8 mouse cellular contexts compared by ENCODE assay signal in genomic region chr13:55693243-55693721, GRCm38 (mm10). TPM values are rescaled to one million over a fixed set of nuclear protein-coding genes. Genes with fewer than 3 reads are reported as not detected.
DNase-seq lines count a peak whose midpoint lies in the region; ATAC-seq and TF ChIP-seq lines count a peak whose summit lies in the region.

No protein-coding gene starts in this region.

- no peak for TF ChIP-seq POLR2A in kidney, adult 2 months (IDR thresholded peaks at IDR 0.05; ENCODE audit: low read depth, low read length)
- no peak for TF ChIP-seq POLR2A in embryonic fibroblast, embryonic 13.5 days (IDR thresholded peaks at IDR 0.05; ENCODE audit: low read depth, low read length)

- H3K9ac ChIP-seq in ES-E14 (ENCODE audit: insufficient read depth, low read depth, low read length, poor library complexity, severe bottlenecking) = peak overlapping the region; percentile 100
- H3K9ac ChIP-seq in midbrain, embryonic 12.5 days (replicated peaks) = peak overlapping the region; percentile 100

- H3K27me3 ChIP-seq in kidney, adult 2 months (replicated peaks; ENCODE audit: control insufficient read depth, insufficient read depth, low read length) = no peaks in the 10 kb centered on the region
- no peaks in the 10 kb centered on the region for H3K27me3 ChIP-seq in midbrain, embryonic 12.5 days

- peak; percentile 68; the same call in 1 of the 2 replicates for ATAC-seq in midbrain, embryonic 12.5 days (ENCODE audit: low FRiP score, low read depth)

- peak overlapping the region; percentile 82 for H3K27ac ChIP-seq in kidney, adult 2 months (ENCODE audit: insufficient read depth, low read depth, low read length)
- H3K27ac ChIP-seq in ES-E14 (ENCODE audit: insufficient read depth, low read depth, low read length, poor library complexity, severe bottlenecking) = peak overlapping the region; percentile 96
- peak overlapping the region; percentile 86 for H3K27ac ChIP-seq in embryonic fibroblast, embryonic 13.5 days (ENCODE audit: insufficient read depth, low read length)
- peak overlapping the region; percentile 98 for H3K27ac ChIP-seq in midbrain, embryonic 12.5 days (replicated peaks)

- H3K9me3 ChIP-seq in ES-E14 (ENCODE audit: control insufficient read depth, insufficient read depth, low read depth, low read length) = no peaks in the 10 kb centered on the region
- H3K9me3 ChIP-seq in midbrain, embryonic 12.5 days = no peaks in the 10 kb centered on the region

- no peaks in the 10 kb centered on the region for H3K36me3 ChIP-seq in kidney, adult 2 months (ENCODE audit: control insufficient read depth, insufficient read depth, low read length)
- peaks cover 2% of the 10 kb centered on the region; the same call in 1 of the 2 replicates for H3K36me3 ChIP-seq in ES-E14 (ENCODE audit: control insufficient read depth, insufficient read depth, low read length, poor library complexity, severe bottlenecking)
- H3K36me3 ChIP-seq in midbrain, embryonic 12.5 days = peaks cover under 1% of the 10 kb centered on the region

- peak overlapping the region; percentile 95 for H3K4me3 ChIP-seq in kidney, adult 2 months (ENCODE audit: insufficient read depth, low read depth, low read length)
- peak overlapping the region; percentile 83 to 100 for H3K4me3 ChIP-seq in ES-E14 (ENCODE audit: insufficient read depth in 1 of 2, low read depth in 1 of 2, low read length in 2 of 2, poor library complexity in 1 of 2, severe bottlenecking in 1 of 2)
- peak overlapping the region; percentile 84 for H3K4me3 ChIP-seq in embryonic fibroblast, embryonic 13.5 days (ENCODE audit: insufficient read depth, low read length)
- peak overlapping the region; percentile 100 for H3K4me3 ChIP-seq in midbrain, embryonic 12.5 days

- in situ Hi-C loops in ES-E14 (cut with MboI; ENCODE audit: low sequenced_read_pairs in 2 of 2, unreplicated experiment in 2 of 2) = no loop called here

- under 1% methylated on average over 68 of the region's 70 CpGs for WGBS in kidney, adult 2 months
- 2% methylated on average over 65 of the region's 70 CpGs for WGBS in midbrain, embryonic 12.5 days

- H3K4me2 ChIP-seq in midbrain, embryonic 12.5 days (replicated peaks) = peak overlapping the region; percentile 87

- peaks cover 11% of the 10 kb centered on the region; the same call in 1 of the 2 replicates for H3K4me1 ChIP-seq in kidney, adult 2 months (ENCODE audit: control insufficient read depth, insufficient read depth, low read length)
- peaks cover 4 to 12% of the 10 kb centered on the region in 2 experiments; a peak in 2 of 4 replicates for H3K4me1 ChIP-seq in ES-E14 (ENCODE audit: control insufficient read depth in 2 of 2, insufficient read depth in 2 of 2, low read length in 2 of 2, poor library complexity in 1 of 2)
- no peaks in the 10 kb centered on the region for H3K4me1 ChIP-seq in embryonic fibroblast, embryonic 13.5 days (ENCODE audit: control insufficient read depth, insufficient read depth, low read length)
- peaks cover 22% of the 10 kb centered on the region for H3K4me1 ChIP-seq in midbrain, embryonic 12.5 days

- TF ChIP-seq CTCF in kidney, adult 2 months (conservative IDR thresholded peaks at IDR 0.05; ENCODE audit: insufficient read depth, insufficient read length, low read depth, low read length) = no peak
- TF ChIP-seq CTCF in embryonic fibroblast, embryonic 13.5 days (IDR thresholded peaks at IDR 0.05; ENCODE audit: borderline replicate concordance, insufficient read depth, low read length) = no peak

- no peak for DNase-seq in kidney, adult 2 months
- DNase-seq in kidney, adult 11 months = no peak
- no peak for DNase-seq in ES-E14 (ENCODE audit: low read depth, low spot score)
- peak; percentile 28 to 66 for DNase-seq in kidney, postnatal 25 days
- peak; percentile 66 to 78 for DNase-seq in thymus, postnatal 36 days
- no peak for DNase-seq in left cerebral cortex, adult 18-20 months (ENCODE audit: low spot score in 2 of 2)

TF ChIP-seq in ES-E14, 5 proteins besides CTCF, POLR2A, EP300 and RAD21:
- TF ChIP-seq ZC3H11A (IDR thresholded peaks at IDR 0.05; ENCODE audit: borderline replicate concordance, low read depth, low read length) = no peak
- TF ChIP-seq MAFK (IDR thresholded peaks at IDR 0.05; ENCODE audit: insufficient read depth, low read depth, low read length) = no peak
- no peak for TF ChIP-seq ZNF384 (IDR thresholded peaks at IDR 0.05; ENCODE audit: low read depth, low read length)
- TF ChIP-seq CHD2 (IDR thresholded peaks at IDR 0.05; ENCODE audit: low read depth, low read length) = no peak
- no peak for TF ChIP-seq HCFC1 (IDR thresholded peaks at IDR 0.05; ENCODE audit: borderline replicate concordance, insufficient read depth, low read length)

RNA-seq across cellular contexts. Expression of gene B230219D22Rik, which starts 0.4 kb away (rescaled TPM):
- 28.7 and 32.7 TPM in 2 replicates for polyA plus RNA-seq in kidney, adult 2 months (2012; rRNA removed)
- total RNA-seq in ES-E14 (2012; rRNA removed) = 32.1 and 40.0 TPM in 2 replicates
- polyA plus RNA-seq in embryonic fibroblast, embryonic 13.5 days (2011; ENCODE audit: insufficient read length, low read depth, missing spikeins) = 91.3 and 96.3 TPM in 2 replicates
- 71.4 and 74.5 TPM in 2 replicates for polyA plus RNA-seq in midbrain, embryonic 12.5 days (2016; fragmentation: Nextera tagmentation; extraction: Ambion mirVana)
- total RNA-seq in left cerebral cortex, adult 18-20 months (2021) = 10 to 100 TPM; 70.9 to 73.2 TPM

RNA-seq across cellular contexts. Expression of gene Txndc15, which starts 21.2 kb away (rescaled TPM):
- polyA plus RNA-seq in kidney, adult 2 months (2012; rRNA removed) = 47.7 and 52.2 TPM in 2 replicates
- total RNA-seq in ES-E14 (2012; rRNA removed) = 56.9 and 61.5 TPM in 2 replicates
- polyA plus RNA-seq in embryonic fibroblast, embryonic 13.5 days (2011; ENCODE audit: insufficient read length, low read depth, missing spikeins) = 48.4 and 54.2 TPM in 2 replicates
- 90.9 and 99.6 TPM in 2 replicates for polyA plus RNA-seq in midbrain, embryonic 12.5 days (2016; fragmentation: Nextera tagmentation; extraction: Ambion mirVana)
- 10 to 100 TPM; 77.1 to 84.5 TPM for total RNA-seq in left cerebral cortex, adult 18-20 months (2021)

RNA-seq across cellular contexts. Expression of gene Pcbd2, which starts 33.9 kb away (rescaled TPM):
- 64.0 and 81.4 TPM in 2 replicates for polyA plus RNA-seq in kidney, adult 2 months (2012; rRNA removed)
- 9.2 and 10.8 TPM in 2 replicates for total RNA-seq in ES-E14 (2012; rRNA removed)
- 31.9 and 33.0 TPM in 2 replicates for polyA plus RNA-seq in embryonic fibroblast, embryonic 13.5 days (2011; ENCODE audit: insufficient read length, low read depth, missing spikeins)
- 23.9 and 30.0 TPM in 2 replicates for polyA plus RNA-seq in midbrain, embryonic 12.5 days (2016; fragmentation: Nextera tagmentation; extraction: Ambion mirVana)
- 10 to 100 TPM; 28.1 to 29.8 TPM for total RNA-seq in left cerebral cortex, adult 18-20 months (2021)

RNA-seq across cellular contexts. Expression of gene Ddx46, which starts 58.5 kb away (rescaled TPM):
- 12.3 and 13.0 TPM in 2 replicates for polyA plus RNA-seq in kidney, adult 2 months (2012; rRNA removed)
- 45.5 and 56.4 TPM in 2 replicates for total RNA-seq in ES-E14 (2012; rRNA removed)
- polyA plus RNA-seq in embryonic fibroblast, embryonic 13.5 days (2011; ENCODE audit: insufficient read length, low read depth, missing spikeins) = 46.6 and 52.8 TPM in 2 replicates
- 41.7 and 43.0 TPM in 2 replicates for polyA plus RNA-seq in midbrain, embryonic 12.5 days (2016; fragmentation: Nextera tagmentation; extraction: Ambion mirVana)
- 10 to 100 TPM; 40.3 to 45.4 TPM for total RNA-seq in left cerebral cortex, adult 18-20 months (2021)

Comparison
In these comparisons a context has a peak if more than half of its experiments do, and no peak if none do; other contexts are left out.
1. DNase-seq: peak in kidney, postnatal 25 days (2 of 2) and thymus, postnatal 36 days (2 of 2); none in kidney, adult 2 months (single experiment), kidney, adult 11 months (single experiment), ES-E14 (single experiment) and left cerebral cortex, adult 18-20 months (0 of 2).
2. Peak in every context shown above with its lines, with median percentiles within 50 percentile points of each other: H3K27ac ChIP-seq and H3K4me3 ChIP-seq.